Mouse (Mus musculus) G1E (cell line): Measurements from ENCODE around the gene Setd4.

ENCODE experiments used
- CTCF ChIP-seq: IDR thresholded peaks from 2 replicates; pipeline ENCODE4 v1.5.1; 2012; ENCODE audit warnings: low read depth, low read length, inconsistent platforms, mixed read lengths
- GATA1 ChIP-seq: IDR thresholded peaks from 2 replicates; pipeline ENCODE4 v1.6.1; 2012; ENCODE audit warnings: borderline replicate concordance, low read length, inconsistent platforms, mixed read lengths
- POLR2AphosphoS5 ChIP-seq: IDR thresholded peaks from 2 replicates; pipeline ENCODE4 v1.6.1; 2012; ENCODE audit warnings: low read depth, low read length, inconsistent platforms; ENCODE audit not compliant: insufficient replicate concordance

- TF ChIP-seq CTCF, result no peak
- TF ChIP-seq GATA1, result no peak
- TF ChIP-seq POLR2AphosphoS5, result no peak
Measured at GRCm38 (mm10) chr16:93557646-93558045, 46.2 kb downstream of the Setd4 start.
